Mouse (Mus musculus) adrenal gland, postnatal 14 days (tissue): ENCODE results near the gene Cyp4a30b. TPM values are rescaled to one million over a fixed set of nuclear protein-coding genes. Genes with fewer than 3 reads are reported as not detected.
"Not testable (repeated sequence)": the region's sequence is repeated elsewhere in the genome, so short reads cannot be mapped to it uniquely, and the experiment has no call there.

Source experiments
- DNase-seq: peaks from one replicate; pipeline ENCODE4 v3.0.0; 2021; ENCODE audit warnings: mixed read lengths
- long read RNA-seq, 2 experiments: library from polyadenylated mRNA; stranded (forward); transcript quantifications; one replicate each; pipeline ENCODE4 v2.0.0; 2021
- total RNA-seq: library from RNA; stranded (reverse); gene quantifications from 2 replicates; pipeline ENCODE4 v1.2.3, GENCODE M21; 2021

The Cyp4a30b gene
- not detected in 2 replicates for total RNA-seq
- long read RNA-seq, experiment 1: 0 reads
- long read RNA-seq, experiment 2: 0 reads

DNA sequence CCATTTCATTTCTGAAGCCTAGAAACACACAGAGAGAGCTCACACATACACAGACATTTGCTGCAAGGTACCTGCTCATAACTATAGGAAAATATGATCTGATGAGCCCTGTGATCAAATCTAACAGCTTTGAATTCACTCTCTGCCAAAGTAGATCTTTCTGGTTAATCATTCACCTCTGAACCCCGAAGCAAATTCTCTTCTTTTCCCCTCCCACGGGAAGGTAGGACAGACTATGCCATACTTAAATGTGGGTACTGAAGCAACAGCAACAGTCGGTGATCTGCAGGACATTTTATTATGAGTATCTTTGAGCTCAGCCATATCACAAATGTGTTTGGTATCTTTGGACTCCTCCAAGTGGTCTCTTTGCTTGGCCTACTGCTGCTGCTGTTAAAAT is at the start of gene Cyp4a30b:
Gene Cyp4a30b, plus strand, starts transcription at position 301 of the 400 bp plus-strand sequence.
- no peak for DNase-seq

GRCm38 (mm10) chr4:115411324-115411723 is 41.1 kb upstream of the Cyp4a30b start, which contains the start of gene Cyp4a12b:
TSS of gene Cyp4a12b (plus strand) at chr4:115411624.
- not testable (repeated sequence) for DNase-seq

DNA sequence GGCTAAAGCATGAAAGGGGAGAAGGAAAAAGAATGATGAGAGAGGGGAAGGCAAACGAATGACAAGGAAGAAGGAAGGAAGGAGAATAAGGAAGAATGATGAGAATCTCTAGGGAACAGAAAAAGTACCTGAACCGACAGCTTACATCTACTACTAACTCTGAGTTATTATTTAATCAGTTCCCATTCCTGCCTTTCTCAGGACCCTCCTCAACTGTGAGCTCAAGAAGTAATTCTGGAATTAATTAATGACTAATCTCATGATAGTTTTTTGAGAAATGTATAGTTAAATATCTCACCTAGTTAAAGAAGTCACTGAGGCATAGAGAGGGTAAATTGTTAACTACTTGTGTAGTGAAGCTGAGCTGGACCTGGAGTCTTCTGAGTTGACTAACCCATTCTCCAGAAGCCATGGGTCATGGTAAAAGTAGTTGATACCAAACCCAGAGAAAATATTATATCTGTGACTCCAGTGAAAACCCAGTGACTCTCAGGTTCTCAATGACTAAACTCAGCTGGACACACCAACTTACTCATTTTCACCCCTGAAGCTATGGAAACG is 1.7 kb upstream of the Cyp4a30b start:
- no peak for DNase-seq

GRCm38 (mm10) chr4:115473585-115473984 is 21.2 kb downstream of the Cyp4a30b start:
- DNase-seq: not testable (repeated sequence)

GRCm38 (mm10) chr4:115476051-115476450 is 23.6 kb downstream of the Cyp4a30b start:
- peak; percentile 27 for DNase-seq

GRCm38 (mm10) chr4:115481006-115481652 is 28.7 kb downstream of the Cyp4a30b start:
- no peak for DNase-seq

DNA sequence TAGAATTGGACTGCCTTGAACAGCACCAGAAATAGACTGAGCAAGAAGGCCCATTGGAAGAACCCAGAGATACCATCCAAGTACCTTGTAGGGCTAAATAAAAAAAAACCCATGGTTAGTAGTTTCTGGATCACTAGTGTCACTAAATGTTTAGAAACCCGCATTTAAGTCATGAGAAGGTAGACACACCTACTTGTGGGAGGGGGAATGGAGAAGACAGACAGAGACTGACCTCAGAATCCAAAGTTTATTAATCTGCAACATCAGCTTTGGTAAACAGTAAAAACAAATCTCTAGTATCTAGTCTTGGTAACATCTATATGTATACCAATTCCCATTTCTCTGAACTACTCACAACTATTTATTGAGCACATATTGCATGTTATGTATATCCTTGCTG is 43.6 kb downstream of the Cyp4a30b start, which contains the start of gene Cyp4a14:
Gene Cyp4a14, minus strand, starts transcription at position 142 of the 400 bp plus-strand sequence.
- no peak for DNase-seq

DNA sequence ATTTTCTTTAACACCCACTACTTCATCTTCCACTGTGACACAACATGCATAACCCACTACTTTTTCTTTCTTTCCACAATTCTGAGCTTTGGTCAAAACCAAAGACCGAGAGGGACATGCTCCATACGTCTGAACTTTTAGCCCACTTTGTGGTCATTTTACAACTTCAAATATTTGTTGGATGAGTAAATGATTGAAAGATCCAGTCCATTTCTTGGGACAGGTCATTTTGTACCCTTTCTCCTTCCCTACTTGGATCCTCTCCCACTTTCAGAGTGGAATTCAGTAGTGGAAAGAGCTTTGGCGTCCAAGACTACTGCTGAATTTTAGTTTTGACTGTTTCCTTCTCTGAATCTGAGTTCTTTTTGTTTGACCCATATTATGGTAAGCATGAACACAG is 45.1 kb downstream of the Cyp4a30b start:
- no peak for DNase-seq

- DNase-seq: not testable (repeated sequence)
Observed at GRCm38 (mm10) chr4:115513964-115514363, 61.6 kb downstream of the Cyp4a30b start.

DNA sequence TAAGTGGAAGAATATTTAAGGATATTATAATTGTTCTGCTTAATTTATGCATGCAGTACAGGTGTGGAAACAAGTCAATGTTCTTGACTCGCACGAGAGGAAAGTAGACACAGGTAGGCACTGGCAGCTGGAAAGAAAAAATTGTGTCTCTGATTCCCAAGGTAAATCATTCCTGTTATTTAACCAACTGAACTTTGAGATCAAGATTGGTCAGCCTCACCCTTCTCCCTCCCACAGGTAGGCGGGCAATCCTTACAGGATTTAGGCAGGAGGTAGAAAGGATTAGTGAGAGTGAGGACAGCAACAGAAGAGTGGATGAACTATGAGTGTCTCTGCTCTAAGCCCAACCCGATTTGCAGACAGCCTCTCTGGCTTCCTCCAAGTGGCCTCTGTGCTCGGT is 65.6 kb downstream of the Cyp4a30b start, which contains the start of gene Cyp4a10:
Gene Cyp4a10, plus strand, starts transcription at position 265 of the 400 bp plus-strand sequence.
- DNase-seq: not testable (repeated sequence)

DNA sequence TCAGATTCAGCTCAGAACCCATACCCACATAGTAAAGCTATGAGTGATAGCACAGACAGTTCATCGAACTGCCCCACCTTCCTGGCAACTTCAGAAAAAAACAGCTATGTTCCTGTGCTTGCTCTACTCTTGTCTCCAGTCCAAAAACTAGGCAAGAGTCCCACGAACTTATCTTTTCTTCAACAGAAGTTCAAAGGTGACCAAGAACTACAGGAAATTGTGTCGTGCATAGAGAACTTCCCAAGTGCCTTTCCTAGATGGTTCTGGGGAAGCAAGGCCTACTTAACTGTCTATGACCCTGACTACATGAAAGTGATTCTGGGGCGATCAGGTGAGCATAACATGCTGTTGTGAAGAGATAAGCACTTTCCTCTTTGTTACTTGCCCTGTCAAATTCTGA is 67.0 kb downstream of the Cyp4a30b start:
- DNase-seq: no peak

Other genes with a start within 250 kb of the Cyp4a30b start
- not detected in 2 replicates for gene Cyp4a29, start 210.5 kb upstream of the Cyp4a30b start, total RNA-seq
- not detected in 2 replicates for gene Cyp4a12a, start 153.6 kb upstream of the Cyp4a30b start, total RNA-seq
- not detected in 2 replicates for gene Cyp4a12b, start 41.0 kb upstream of the Cyp4a30b start, total RNA-seq
- 2.8 and 25.3 TPM in 2 replicates for gene Cyp4a14, start 43.5 kb downstream of the Cyp4a30b start, total RNA-seq
- gene Cyp4a10, start 65.7 kb downstream of the Cyp4a30b start, total RNA-seq: 0.53 and 1.3 TPM in 2 replicates
- gene Cyp4a31, start 111.0 kb downstream of the Cyp4a30b start, total RNA-seq: 0.68 and 5.7 TPM in 2 replicates
- gene Cyp4a32, start 148.4 kb downstream of the Cyp4a30b start, total RNA-seq: 3.1 and 9.7 TPM in 2 replicates
- 18.5 and 28.6 TPM in 2 replicates for gene Cyp4b1, start 195.1 kb downstream of the Cyp4a30b start, total RNA-seq